Mouse (Mus musculus): ENCODE results near the gene Hsf2. TPM values are rescaled to one million over a fixed set of nuclear protein-coding genes. Genes with fewer than 3 reads are reported as not detected.
"Not testable (repeated sequence)": the region's sequence is repeated elsewhere in the genome, so short reads cannot be mapped to it uniquely, and the experiment has no call there.

The Hsf2 gene
- polyA plus RNA-seq, 2 experiments = 22.0 to 29.8 TPM

DNA sequence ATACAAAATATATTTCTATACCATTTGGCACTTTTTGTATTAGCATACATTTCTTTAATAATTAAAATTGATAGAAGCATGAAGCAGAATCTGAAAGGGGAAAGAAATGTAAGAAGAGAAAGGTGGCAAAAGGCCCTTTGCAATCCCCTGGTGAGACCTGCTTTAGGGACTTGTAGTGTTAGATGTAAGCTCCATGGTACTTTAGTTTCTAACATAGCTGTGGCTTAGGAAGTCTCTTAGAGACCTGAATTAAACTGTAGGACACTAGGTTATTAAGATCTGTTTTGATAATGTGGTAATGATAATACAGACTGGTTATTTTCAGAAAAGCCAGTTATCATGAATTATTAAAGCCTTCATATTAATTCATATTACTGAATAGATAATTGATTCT, 38.5 kb upstream of the Hsf2 start:
- no peak overlapping the region for H3K9ac ChIP-seq (ENCODE audit: low read depth, low read length, severe bottlenecking)

GRCm38 (mm10) chr10:57448051-57448716, 38.0 kb upstream of the Hsf2 start:
- H3K4me1 ChIP-seq (ENCODE audit: control insufficient read depth, insufficient read depth, low read length) = no peaks in the 10 kb centered on the region
- TF ChIP-seq POLR2A (IDR thresholded peaks at IDR 0.05; ENCODE audit: borderline replicate concordance, extremely low read depth, insufficient read depth, insufficient read length) = 0 out of 2 replicates have a peak, but pooled peaks have one; percentile 15
- H3K27ac ChIP-seq (replicated peaks; ENCODE audit: low read depth, low read length) = no peak overlapping the region
- H3K9ac ChIP-seq (ENCODE audit: low read depth, low read length, severe bottlenecking) = no peak overlapping the region
- ATAC-seq (ENCODE audit: low FRiP score, low read depth) (no peak), DNase-seq (ENCODE audit: low spot score) (peak; percentile 89)
- peak overlapping the region; percentile 16; the same call in 1 of the 2 replicates for H3K4me2 ChIP-seq (replicated peaks; ENCODE audit: low read depth, low read length, severe bottlenecking)
- WGBS = 4% methylated on average over 19 of the region's 19 CpGs
- H3K27me3 ChIP-seq (ENCODE audit: control insufficient read depth, insufficient read depth, low read length) = no peaks in the 10 kb centered on the region
- H3K36me3 ChIP-seq (ENCODE audit: control insufficient read depth, insufficient read depth, low read length) = no peaks in the 10 kb centered on the region
- no peaks in the 10 kb centered on the region for H3K9me3 ChIP-seq (ENCODE audit: control insufficient read depth, low read length)
- H3K4me3 ChIP-seq (replicated peaks; ENCODE audit: low read length) = peak overlapping the region; percentile 12

More for the DNA sequence above, 38.5 kb upstream of the Hsf2 start:
- TF ChIP-seq POLR2A (IDR thresholded peaks at IDR 0.05; ENCODE audit: borderline replicate concordance, extremely low read depth, insufficient read depth, insufficient read length) = no peak
- Histone ChIP-seq H3K27me3 (ENCODE audit: control insufficient read depth, insufficient read depth, low read length) (no peaks in the 10 kb centered on the region), H3K9me3 (ENCODE audit: control insufficient read depth, low read length) (no peaks in the 10 kb centered on the region), H3K4me3 (replicated peaks; ENCODE audit: low read length) (no peak overlapping the region), H3K27ac (replicated peaks; ENCODE audit: low read depth, low read length) (no peak overlapping the region), H3K4me2 (replicated peaks; ENCODE audit: low read depth, low read length, severe bottlenecking) (no peak overlapping the region), H3K4me1 (ENCODE audit: control insufficient read depth, insufficient read depth, low read length) (no peaks in the 10 kb centered on the region), H3K36me3 (ENCODE audit: control insufficient read depth, insufficient read depth, low read length) (no peaks in the 10 kb centered on the region)
- ATAC-seq (ENCODE audit: low FRiP score, low read depth) (no peak), DNase-seq (ENCODE audit: low spot score) (no peak)

DNA sequence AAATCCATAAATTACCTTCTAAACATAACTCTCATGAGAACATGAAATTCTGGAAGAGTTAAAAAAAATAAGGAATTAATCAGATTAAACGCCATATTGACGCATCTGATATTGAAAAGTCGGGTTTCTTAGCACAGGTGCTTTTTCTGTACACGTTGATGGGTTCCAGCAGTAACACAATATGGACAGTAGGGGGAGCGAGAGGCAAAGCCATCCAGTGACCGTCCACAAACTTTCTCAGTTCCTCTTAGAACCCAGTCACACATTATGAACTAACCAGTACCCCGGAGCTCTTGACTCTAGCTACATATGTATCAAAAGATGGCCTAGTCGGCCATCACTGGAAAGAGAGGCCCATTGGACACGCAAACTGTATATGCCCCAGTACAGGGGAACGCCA, 22.9 kb upstream of the Hsf2 start:
- not testable (repeated sequence) for H3K9me3 ChIP-seq (ENCODE audit: control insufficient read depth, low read length); H3K36me3 ChIP-seq (ENCODE audit: control insufficient read depth, insufficient read depth, low read length); H3K4me1 ChIP-seq (ENCODE audit: control insufficient read depth, insufficient read depth, low read length); H3K27me3 ChIP-seq (ENCODE audit: control insufficient read depth, insufficient read depth, low read length); H3K9ac ChIP-seq (ENCODE audit: low read depth, low read length, severe bottlenecking); H3K4me3 ChIP-seq (replicated peaks; ENCODE audit: low read length); ATAC-seq (ENCODE audit: low FRiP score, low read depth); H3K27ac ChIP-seq (replicated peaks; ENCODE audit: low read depth, low read length); H3K4me2 ChIP-seq (replicated peaks; ENCODE audit: low read depth, low read length, severe bottlenecking)
- 34% methylated on average over 10 of the region's 10 CpGs for WGBS
- peak; percentile 79 for DNase-seq (ENCODE audit: low spot score)

DNA sequence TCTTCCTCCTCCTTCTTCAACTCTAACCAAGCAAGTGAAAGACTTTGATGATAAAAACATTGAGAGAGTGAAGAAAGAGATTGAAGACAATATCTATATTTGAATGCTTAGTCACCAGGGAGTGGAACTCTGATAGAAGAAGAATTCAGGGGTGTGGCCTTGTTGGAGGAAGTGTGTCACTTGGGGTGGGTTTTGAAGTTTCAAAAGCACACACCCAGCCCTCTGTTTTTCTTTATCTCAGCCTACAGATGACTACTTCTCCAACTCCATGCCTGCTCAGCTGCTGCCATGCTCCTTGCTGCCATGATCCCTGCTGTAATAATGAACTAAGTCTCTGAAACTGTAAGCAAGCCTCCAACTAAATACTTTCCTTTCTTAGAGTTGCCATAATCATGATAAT, 20.4 kb upstream of the Hsf2 start:
- H3K4me2 ChIP-seq (replicated peaks; ENCODE audit: low read depth, low read length, severe bottlenecking) = no peak overlapping the region
- no peaks in the 10 kb centered on the region for H3K9me3 ChIP-seq (ENCODE audit: control insufficient read depth, low read length)

DNA sequence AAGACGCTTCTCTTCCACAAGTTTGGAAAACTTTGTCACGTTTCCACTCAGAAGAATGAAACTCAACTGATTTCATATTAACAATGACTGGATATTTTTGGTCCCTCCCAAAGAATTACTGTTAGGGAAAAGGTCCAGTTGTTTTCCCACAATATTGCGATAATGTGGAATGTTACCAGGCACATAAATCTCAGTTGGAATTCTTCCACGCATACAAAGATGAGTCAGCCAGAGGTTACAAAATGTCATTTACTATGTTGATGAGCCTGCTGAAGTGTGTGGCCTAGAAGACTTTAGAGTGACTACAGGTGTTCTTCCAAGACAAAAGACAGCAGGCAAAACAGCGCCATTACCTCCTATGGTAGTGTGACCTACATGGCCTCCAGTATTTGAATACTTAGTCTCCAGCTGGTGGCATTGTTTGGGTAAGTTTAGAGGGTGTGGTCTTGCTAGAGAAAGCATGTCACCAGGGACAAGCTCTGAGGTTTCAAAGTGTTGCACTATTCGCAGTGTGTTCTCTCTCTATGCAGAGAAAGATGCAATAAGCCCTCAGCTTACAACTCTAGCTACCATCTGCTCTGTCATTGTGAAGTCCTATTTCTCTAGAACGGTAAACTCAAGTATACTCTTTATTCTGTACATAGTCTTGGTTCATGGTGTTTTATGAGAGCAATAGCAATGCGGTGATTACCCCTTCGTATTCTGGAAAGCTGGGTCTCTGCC, 8.9 kb upstream of the Hsf2 start:
- Histone ChIP-seq H3K27ac (replicated peaks; ENCODE audit: low read depth, low read length) (no peak overlapping the region), H3K9ac (ENCODE audit: low read depth, low read length, severe bottlenecking) (no peak overlapping the region), H3K9me3 (ENCODE audit: control insufficient read depth, low read length) (no peaks in the 10 kb centered on the region), H3K4me1 (ENCODE audit: control insufficient read depth, insufficient read depth, low read length) (no peaks in the 10 kb centered on the region), H3K36me3 (ENCODE audit: control insufficient read depth, insufficient read depth, low read length) (no peaks in the 10 kb centered on the region), H3K27me3 (ENCODE audit: control insufficient read depth, insufficient read depth, low read length) (no peaks in the 10 kb centered on the region), H3K4me3 (replicated peaks; ENCODE audit: low read length) (no peak overlapping the region), H3K4me2 (replicated peaks; ENCODE audit: low read depth, low read length, severe bottlenecking) (no peak overlapping the region)
- TF ChIP-seq POLR2A (IDR thresholded peaks at IDR 0.05; ENCODE audit: borderline replicate concordance, extremely low read depth, insufficient read depth, insufficient read length) = no peak
- ATAC-seq (ENCODE audit: low FRiP score, low read depth) (no peak), DNase-seq (ENCODE audit: low spot score) (no peak)
- WGBS = 73% methylated on average over 9 of the region's 9 CpGs

More for the DNA sequence above, 20.4 kb upstream of the Hsf2 start:
- Histone ChIP-seq H3K36me3 (ENCODE audit: control insufficient read depth, insufficient read depth, low read length) (no peaks in the 10 kb centered on the region), H3K4me3 (replicated peaks; ENCODE audit: low read length) (no peak overlapping the region), H3K9ac (ENCODE audit: low read depth, low read length, severe bottlenecking) (no peak overlapping the region), H3K27ac (replicated peaks; ENCODE audit: low read depth, low read length) (no peak overlapping the region), H3K27me3 (ENCODE audit: control insufficient read depth, insufficient read depth, low read length) (no peaks in the 10 kb centered on the region), H3K4me1 (ENCODE audit: control insufficient read depth, insufficient read depth, low read length) (no peaks in the 10 kb centered on the region)
- no peak for TF ChIP-seq POLR2A (IDR thresholded peaks at IDR 0.05; ENCODE audit: borderline replicate concordance, extremely low read depth, insufficient read depth, insufficient read length)
- no peak for DNase-seq (ENCODE audit: low spot score)
- no peak for ATAC-seq (ENCODE audit: low FRiP score, low read depth)
